Mouse (Mus musculus) liver, adult (tissue): ENCODE data around the gene Hunk.

Experiments
- GATA4 ChIP-seq: IDR thresholded peaks from 2 replicates; pipeline ENCODE4 v1.6.1; 2014; ENCODE audit warnings: mild to moderate bottlenecking, low read length; ENCODE audit not compliant: insufficient replicate concordance

The Hunk gene

DNA sequence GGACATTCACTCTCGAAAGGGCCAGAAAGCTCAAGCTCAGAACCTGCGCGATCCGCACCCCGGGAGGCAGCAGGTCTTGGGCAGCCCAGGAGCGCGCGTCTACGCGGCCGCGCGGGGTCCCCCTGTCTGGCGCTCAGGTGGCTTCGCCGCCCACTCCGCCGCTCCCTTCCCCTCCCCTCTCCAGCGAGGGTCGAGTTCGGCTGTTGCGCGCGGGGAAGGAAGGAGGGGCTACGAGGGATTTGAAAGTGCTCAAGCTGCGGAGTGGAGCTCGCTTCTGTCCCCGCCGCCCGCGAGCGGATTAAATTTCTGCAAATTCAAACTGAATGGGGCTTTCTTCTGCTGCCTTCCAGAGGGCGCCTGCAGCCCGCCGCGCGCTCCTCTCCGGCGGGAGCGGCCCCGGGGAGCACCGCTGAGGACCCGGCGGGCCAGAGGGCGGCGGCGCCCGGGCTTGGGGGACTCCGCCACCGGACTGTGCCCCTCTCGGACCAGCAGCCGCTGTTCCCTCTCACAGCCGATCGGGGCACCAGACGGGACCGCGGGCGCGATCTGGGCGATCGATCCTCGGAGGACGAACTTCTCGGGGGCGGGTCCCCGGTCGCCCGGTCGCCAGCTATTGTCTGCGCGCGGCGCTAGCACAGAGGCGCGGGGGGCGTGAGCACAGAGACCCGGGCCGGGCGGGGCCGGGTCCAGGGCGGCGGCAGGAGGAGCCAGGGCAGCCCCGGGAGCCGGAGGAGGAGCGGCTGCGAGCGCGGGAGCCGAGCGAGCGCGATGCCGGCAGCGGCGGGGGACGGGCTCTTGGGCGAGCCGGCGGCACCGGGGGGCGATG lies at the start of gene Hunk:
Gene Hunk (plus strand): TSS at position 326 of the 826 bp plus-strand sequence.
- no peak for TF ChIP-seq GATA4

DNA sequence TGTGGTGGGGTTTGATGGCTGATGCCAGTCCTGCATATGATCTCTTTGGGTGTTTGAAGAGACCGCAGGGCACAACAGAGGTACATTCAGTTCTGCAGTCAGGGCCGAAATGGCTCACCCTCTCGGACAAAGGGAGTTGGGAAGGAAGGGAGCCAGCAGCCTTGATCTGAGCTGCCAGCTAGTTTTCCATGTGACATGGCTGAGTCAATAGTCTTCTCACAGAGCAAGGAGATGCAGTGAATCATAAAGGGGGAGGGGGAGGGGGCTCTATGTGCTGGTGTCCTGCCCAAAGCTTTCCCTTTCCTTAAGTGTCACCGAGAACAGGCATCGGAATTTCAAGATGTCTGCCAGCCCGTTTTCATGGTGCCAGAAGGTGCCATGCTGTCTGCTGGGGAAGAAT lies 46.8 kb upstream of the Hunk start:
- no peak for TF ChIP-seq GATA4

DNA sequence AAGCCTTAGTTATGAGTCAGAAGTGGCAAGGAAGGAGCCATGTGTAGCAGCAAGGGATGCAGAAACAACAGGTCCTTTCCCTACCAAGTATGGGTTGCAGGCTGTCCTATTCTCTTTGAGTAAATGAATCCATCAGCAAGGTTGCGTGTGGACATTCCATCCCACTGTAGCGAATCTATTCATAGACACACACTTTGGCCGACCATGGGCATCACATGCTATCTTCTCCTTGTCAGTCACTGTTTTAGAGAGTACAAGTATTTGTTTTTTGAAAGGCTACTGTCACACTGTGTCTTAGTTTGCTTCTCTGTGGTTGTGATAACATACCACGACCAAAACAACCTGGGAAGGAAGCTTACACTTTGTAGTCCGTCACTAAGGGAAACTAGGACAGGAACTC lies 44.7 kb upstream of the Hunk start:
- no peak for TF ChIP-seq GATA4

DNA sequence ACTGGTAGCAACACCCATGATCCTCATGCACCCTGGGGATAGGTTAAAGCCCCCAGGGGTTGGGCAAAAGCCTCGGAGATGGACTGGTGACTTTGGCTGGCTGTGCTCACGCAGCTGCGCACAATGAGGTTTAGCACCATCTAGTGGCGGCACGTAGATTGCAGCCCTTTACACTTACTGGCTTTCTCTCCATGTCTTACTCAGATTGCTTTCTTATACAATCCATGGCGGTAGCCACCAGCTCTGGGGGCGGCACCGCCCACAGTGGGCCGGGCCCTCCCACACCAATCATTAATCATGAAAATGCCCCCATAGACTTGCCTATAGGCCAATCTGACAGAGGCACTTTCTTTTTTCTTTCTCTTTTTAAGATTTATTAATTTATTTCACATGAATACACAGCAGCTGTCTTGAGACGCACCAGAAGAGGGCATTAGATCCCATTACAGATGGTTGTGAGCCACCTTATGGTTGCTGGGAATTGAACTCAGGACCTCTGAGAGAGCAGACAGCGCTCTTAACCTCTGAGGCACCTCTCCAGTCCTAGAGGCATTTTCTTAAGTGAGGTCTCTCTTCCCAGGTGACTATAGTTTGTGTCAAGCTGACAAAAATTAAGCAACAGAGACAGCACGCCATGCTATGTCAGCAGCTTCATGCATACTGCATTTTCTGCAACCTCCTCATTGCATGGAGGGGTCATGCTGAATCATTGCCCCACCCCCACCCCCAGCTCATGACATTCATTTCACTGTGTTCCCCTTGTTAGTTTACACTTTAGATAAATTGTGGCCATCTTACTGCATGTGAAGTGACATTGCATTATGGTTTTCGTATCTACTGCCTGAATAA lies 35.9 kb upstream of the Hunk start:
- no peak for TF ChIP-seq GATA4

DNA sequence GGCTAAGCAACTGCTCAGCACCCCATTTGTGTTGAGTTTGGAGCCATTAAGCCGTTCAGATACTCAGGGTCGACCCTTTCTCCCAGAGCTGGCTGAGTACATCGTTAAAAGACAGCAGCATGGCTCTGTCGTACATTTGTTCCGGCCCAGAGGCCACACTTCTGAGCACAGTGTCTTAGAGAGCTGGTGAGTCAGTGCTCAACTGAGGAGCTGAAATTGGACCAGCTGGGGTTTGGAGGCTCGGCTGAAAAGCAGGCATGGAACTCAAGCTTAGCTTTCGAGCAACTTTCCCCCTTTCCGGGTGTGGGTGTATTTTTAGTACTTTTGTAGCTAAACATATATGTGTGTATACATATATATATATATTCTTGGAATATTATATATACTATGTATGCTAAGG lies 34.1 kb upstream of the Hunk start:
- TF ChIP-seq GATA4 = no peak

DNA sequence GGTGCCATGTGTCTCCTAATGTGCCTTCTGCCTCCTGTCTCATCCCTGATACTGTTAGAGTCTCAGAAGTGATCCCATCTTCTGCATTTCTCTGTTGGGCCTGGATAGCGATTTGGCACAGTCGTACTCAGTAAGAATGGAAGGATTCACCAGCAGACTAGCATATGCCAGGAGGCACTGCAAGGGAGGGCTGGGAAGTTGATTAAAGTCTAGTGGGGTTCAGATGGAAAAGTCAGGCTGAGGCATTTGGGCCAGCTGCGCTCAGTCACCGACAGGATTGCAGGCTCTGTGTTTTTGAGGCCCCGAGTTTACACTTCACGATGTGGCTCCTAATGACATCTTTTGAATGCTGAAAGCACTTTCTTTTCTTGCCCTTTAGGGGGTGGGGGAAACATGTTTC lies 33.1 kb upstream of the Hunk start:
- no peak for TF ChIP-seq GATA4

DNA sequence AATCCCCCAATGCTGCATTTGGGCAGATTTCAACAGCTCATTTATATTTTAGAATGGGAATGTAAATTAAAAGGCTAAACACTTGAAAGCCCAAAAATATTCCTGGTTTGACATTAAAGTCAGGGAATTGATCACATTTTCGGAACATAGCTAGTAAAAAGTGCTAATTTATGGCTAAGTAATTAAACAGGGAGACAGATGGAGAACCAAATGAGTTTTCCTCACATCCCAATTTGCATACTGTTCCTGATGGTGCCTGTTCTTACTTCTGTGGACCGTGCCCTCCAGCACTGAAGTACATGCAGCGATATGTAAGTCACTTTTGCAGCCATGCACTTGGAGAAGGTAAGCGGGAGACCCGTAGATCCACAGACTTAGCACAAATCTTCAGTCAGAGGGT lies 32.7 kb upstream of the Hunk start:
- no peak for TF ChIP-seq GATA4

DNA sequence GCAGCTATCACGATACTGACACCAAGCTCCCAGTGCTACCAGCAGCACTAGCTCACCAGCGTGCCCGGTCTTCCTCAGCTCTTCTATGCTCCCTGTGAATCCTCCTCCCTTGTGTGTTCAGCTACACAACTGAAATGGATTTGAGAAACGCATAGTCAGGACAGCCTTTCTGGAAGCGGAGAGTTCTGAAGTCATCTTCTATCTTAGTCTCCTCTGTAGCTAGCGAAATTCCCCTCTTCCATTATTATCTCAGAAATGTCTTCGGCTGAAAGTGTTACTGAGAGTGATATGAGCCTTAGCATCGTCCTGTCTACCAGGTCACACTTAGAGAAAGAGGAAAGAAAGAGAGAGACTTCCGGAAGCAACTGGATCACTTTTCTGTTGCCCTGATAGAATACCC lies 26.5 kb upstream of the Hunk start:
- no peak for TF ChIP-seq GATA4

DNA sequence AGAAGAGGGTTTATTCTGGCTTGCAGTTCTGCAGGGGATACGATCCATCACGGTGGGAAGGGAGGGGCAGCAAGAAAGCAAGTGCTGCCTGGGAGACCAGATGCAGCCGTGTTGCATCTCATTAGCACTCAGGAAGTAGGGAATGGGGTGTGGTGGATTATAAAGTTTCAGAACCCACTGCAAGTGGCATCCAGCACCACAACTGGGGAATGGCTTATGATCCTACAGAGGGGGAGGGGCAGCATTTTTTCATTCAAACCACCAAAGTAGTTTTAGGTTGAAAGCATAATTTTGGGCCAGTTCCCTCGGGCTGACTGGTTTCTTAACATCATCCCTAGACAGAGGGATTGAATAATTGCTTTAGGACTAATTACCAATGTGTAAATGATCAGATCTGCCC lies 26.1 kb upstream of the Hunk start:
- no peak for TF ChIP-seq GATA4

DNA sequence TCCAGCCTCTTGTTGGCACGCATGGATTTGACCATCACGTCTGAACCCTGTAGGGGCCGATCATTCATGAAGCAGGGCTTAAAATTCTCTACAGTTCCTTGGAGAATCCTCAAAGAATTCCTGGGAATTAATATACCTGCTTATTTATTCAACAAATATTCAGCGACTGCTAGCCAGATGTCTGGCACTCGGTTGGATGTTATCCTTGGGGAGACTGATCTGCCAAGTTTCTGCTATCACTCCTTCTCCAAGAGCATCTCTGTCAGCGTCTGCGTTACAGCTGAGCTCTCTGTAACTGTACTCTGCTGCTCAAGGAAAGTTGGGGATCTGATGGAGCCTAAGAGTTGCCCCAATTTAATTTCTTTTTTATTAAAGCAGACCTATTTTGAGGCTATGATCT lies 25.5 kb upstream of the Hunk start:
- no peak for TF ChIP-seq GATA4

DNA sequence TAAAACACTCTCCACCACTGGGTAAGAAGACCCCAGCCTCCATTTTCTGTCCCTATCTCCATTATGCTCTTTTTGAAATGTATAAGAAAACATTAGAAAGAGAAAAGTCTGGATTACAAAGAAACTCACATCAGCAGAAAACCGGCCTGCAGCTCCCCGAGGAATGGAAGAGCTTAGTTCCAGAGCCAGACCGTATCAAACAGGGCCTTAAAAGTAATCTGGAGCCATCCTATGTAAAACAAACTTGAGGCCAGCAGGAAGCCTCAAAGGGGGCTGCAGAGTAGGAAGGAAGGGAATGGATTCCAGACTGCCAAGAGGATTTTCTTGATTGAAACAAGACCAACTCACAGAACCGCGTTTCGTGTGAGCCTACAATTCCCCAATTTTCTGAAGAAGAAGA lies 22.9 kb upstream of the Hunk start:
- TF ChIP-seq GATA4 = no peak

DNA sequence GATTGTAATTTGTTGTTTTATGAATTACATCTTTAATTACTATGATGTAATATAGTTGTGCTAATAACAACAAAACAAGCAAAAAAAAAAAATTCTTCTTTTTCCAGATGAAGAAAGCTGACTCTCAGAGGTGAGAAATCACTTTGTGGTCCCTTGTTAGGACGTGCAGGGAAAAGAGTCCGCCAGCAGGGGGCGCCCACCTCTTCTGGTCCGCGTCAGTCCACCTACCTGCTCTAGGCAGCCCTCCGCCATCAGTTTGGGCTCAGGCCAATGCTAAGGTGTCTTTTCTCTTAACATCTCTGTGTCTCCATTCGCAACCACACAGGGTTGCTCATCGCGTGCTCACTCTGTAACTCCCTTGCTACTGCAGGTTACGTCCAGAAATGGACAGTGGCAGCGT lies 5.9 kb upstream of the Hunk start:
- TF ChIP-seq GATA4 = no peak

DNA sequence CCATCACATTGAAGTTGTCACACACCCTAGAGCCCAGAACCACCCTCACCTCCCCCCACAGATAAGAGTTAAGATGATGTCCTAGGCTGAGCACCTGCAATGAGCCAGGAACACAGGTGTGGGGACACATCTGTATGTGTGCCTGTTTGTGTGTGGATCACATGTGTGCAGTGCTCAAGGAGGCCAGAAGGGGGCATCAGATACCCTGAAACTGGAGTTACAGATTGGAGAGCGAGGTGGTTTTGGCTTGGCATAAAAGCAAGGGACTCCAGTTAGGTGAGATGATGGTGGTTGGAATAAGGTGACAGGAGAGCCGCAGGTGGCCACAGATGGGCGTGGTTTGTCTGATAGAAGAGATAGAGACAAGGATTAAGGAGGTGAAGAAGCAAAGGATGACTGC lies 4.2 kb upstream of the Hunk start:
- TF ChIP-seq GATA4 = no peak

DNA sequence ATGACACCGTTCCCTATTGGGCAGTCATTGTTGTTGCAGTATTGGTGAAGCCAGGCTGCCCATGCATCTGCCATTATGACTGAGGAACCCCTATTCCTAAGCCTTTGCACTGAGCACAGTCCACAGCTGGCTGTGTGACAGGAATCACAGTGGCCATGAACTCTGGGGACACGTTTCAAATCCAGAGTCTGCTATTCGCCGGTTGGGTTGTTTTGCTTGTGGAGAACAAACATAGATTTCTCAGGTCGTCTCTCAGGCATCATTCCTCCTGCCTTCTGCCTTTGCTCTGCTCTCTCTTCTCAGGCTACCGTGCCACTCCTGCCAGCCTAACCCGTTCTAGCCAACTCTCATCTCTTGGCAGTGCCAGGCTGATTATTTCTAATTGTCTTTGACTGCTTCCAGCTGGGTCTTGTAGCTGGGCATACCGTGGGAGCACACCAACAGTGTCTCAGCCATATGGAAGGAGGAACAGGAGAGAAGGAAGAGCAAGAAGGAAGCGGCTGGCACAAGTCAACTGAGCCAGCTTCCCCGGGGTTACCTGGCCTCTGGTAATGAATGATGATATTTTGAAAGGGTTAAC lies 3.0 kb upstream of the Hunk start:
- TF ChIP-seq GATA4 = no peak

DNA sequence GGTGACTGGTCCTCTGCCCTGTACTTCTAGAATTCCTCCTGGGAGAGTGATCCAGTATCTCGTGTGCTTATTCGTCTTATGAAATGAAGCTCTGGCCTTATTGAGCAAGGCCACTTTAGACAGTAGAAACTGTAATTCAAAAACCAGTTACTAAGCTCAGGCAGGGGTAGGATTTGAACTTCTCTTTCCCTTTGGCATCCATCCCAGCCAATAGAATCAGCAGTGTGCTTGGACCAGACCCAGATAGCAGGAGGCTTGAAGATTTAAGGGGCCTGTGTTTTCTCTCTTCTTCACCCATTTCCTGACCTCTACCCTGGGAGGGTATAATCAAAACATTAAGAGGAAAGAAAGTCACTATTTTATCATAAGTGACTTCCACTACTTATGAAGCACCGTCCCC lies 1.8 kb upstream of the Hunk start:
- no peak for TF ChIP-seq GATA4

DNA sequence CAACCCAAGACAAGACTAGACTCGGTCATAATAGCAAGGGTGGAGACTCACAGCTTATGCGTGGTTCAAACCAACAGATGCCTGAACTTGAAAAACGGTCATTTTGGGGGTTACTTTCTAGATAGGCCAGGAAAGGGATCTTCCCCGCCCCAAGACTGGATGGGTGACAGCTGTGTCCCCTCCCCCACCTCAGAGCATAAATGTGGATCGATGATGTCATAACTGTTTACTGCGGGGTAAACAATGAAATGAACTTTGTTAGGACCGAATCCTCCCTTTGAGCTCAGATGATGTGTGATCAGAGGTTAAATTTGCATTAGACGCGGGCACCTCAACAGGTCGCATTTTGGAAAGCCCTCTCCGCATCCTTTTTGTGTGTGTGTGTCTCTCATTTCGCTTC lies 967 bp upstream of the Hunk start:
- TF ChIP-seq GATA4 = no peak
